Mouse (Mus musculus): ENCODE data around the gene Gm3336. TPM values are rescaled to one million over a fixed set of nuclear protein-coding genes. Genes with fewer than 3 reads are reported as not detected.

Gm3336 gene
- total RNA-seq, 4 experiments from 2014 or later: not detected

DNA sequence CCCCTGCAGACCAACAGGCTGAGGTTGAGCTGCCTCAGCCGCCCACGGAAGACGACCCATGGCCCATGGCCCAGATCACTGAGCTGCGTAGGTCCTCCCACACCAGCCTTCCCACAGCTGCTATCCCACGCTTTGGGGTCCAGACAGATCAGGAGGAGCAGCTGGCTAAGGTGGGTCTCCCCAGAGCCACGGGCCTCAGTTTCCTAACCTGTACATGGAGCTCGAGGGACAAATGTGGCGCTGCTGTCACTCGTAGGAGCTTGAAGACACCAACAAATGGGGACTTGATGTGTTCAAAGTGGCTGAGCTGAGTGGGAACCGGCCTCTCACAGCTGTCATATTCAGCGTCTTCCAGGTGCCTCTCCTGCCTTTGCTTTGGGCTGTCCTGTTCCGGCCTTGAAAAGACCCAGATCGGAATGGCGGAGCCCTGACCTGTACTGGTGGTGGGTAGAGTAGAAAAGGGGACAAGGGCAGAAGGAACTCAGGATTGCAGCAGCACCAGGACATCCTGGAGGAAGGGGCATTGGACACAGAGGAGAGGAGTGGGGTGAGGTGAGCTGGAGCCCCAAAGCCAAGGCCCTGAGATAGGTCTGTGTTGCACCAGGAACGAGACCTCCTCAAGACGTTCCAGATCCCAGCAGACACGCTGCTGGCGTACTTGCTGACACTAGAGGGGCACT is 29.0 kb downstream of the Gm3336 start:
- DNase-seq (ENCODE audit: low spot score): no peak

- DNase-seq (ENCODE audit: low spot score): no peak
These were observed 30.1 kb downstream of the Gm3336 start for GRCm38 (mm10) chr8:70748246-70749096.

DNA sequence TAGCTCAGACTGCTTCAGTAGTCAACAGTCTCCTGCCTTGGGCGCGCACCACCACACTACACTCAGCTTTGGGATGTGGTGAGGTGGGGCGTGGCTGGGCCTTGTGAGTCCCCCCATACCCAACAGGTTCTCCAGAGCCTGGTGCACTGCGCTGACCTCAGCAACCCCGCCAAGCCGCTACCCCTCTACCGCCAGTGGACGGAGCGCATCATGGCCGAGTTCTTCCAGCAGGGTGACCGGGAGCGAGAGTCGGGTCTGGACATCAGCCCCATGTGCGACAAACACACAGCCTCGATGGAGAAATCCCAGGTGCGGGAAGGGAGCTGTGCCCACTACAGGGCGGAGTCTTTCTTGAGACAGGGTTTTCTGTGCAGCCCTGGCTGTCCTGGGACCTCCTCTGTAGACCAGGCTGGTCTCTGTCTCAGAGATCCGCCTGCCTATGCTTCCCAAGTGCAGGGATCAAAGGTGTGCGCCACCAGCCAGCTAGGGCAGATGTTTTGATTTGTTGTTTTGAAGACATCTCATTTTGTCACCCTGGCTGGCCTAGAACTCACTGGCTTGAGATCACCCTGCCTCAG is 30.8 kb downstream of the Gm3336 start:
- no peak for DNase-seq (ENCODE audit: low spot score)

GRCm38 (mm10) chr8:70750128-70750680 is 31.9 kb downstream of the Gm3336 start:
- no peak for DNase-seq (ENCODE audit: low spot score)

DNA sequence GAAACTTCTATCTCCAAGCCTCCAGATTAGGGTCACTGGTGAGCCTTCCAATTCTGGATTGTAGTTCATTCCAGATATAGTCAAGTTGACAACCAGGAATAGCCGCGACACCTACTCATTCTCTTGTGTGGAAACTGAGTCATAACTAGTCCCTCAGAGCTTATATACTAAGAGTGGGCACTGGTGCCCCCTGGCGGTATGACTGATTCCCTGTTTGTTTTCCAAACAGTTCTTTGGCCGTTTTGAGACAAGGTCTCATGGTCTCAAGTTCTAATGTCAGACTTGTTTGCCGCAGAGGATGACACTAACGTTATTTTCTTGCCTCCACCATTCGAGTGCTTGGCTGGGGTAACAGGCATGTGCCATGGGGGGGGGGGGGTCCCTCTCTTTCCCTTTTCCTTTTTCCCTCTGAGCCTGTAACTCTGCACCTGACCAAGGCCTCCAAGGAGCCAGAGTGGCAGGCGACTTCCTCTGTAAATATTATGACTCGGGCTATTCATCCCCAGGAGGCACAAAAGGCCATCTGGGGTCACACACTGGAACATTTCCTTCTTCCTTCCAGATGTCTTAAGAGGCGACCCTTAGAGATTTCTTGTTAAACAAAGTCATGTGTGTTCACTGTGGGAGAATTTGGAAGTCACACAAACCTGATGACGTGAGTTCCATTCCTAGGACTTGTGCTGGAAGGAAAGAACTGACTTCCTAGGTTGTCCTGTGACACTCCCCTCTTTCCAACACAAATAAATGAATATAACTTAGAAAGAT is 33.8 kb downstream of the Gm3336 start:
- peak; percentile 94 for DNase-seq (ENCODE audit: low spot score)

- DNase-seq (ENCODE audit: low spot score): peak; percentile 95
These were observed 34.8 kb downstream of the Gm3336 start for GRCm38 (mm10) chr8:70753151-70753550.

GRCm38 (mm10) chr8:70754043-70754870 is 35.9 kb downstream of the Gm3336 start, which contains the start of gene Rab3a:
Gene Rab3a (plus strand): TSS chr8:70754679.
- DNase-seq (ENCODE audit: low spot score): peak; percentile 98

DNA sequence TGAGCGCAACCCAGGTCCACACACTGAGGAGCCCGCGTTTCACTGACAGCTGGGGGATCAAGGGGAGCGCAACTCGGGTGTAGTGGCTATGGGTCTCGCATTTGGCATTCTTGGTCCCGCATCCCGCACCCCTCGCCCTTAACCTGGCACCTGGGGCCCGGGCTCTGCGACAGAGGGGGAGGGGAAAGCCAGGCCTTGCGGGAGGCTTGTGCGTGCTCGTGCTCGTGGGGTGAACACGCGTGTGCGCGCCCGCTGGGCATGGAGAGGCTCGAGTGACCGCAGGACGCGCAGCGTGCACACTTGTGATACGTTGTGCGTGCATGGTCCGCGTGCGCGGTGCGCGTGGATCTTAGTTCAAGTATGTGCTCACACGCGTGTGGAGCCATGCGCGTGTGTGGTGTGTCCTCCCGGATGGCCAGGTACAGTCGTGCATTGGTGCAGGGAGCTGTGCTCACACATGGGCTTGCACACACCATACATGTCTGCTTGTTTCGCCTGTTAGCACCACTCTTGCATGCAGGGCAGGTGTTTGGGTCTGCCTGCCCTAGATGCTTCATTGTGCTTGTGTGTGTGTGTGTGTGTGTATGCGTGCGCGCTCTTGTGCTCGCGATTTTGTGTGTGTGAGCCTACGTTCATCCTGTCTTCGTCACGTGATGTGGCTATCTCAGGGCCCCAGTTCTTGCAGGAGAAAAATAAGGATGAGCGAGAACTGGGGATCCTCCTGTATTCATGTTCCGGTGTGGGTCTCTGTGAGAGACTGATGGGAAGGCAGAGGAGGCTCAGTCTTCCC is 36.7 kb downstream of the Gm3336 start:
- DNase-seq (ENCODE audit: low spot score): no peak

DNA sequence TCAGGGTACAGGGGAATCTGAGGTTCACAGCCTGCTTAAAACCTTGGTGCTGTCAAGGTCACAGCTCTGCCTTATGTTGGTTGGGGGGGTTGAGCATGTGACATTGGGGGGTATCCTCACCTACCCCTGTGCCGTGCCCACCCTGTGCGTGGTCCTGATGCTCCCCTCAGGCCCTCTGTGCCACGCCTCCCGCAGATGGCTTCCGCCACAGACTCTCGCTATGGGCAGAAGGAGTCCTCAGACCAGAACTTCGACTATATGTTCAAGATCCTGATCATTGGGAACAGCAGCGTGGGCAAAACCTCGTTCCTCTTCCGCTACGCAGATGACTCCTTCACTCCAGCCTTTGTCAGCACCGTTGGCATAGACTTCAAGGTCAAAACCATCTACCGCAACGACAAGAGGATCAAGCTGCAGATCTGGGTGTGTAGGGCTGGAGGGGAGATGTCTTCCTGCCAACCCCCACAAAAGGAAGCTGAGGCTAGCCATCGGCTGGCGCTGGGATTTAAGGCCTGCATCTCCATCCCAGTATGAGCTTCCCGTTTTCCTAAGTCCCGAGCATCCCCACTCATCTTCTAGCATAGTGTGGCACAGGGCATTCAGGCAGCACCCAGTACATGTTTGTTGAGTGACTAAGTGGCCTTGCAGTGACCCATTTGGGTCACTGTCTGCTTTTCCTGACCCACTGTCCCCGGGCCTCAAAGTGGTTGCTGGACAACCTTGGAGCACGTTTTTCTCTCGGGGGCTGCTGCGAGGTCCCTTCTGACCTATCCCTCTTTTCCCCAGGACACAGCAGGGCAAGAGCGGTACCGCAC is 37.5 kb downstream of the Gm3336 start:
- no peak for DNase-seq (ENCODE audit: low spot score)

DNA sequence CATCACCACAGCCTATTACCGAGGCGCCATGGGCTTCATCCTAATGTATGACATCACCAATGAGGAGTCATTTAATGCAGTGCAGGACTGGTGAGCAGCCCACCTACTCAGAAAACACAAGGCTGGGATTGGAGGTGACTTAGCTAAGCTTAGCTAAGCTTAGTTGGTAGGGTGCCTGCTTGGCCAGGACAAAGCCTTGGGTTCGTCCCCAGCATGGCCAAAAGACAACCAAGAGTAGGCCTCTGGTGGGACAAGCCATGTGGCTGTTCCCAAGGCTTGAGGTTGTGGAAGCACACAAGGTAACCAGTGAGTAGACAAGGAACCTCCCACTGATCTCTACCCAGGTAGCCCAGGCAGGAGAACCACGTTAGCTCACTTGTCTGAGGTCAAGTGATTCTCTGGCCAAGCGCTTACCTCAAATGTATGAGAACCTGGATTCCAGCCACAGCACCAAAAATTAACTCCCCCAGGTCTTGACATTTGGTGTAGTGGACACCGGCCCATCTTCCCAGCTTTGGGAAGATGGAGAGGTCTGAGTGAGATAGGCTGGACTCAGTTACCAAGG is 38.2 kb downstream of the Gm3336 start:
- DNase-seq (ENCODE audit: low spot score): no peak

- DNase-seq (ENCODE audit: low spot score): no peak
These were observed 39.4 kb downstream of the Gm3336 start for GRCm38 (mm10) chr8:70757523-70758307.

- DNase-seq (ENCODE audit: low spot score): no peak
These were observed 39.9 kb downstream of the Gm3336 start for GRCm38 (mm10) chr8:70758308-70758615.

GRCm38 (mm10) chr8:70758616-70759561 is 40.5 kb downstream of the Gm3336 start:
- no peak for DNase-seq (ENCODE audit: low spot score)

GRCm38 (mm10) chr8:70760350-70760749 is 42.0 kb downstream of the Gm3336 start:
- no peak for DNase-seq (ENCODE audit: low spot score)

GRCm38 (mm10) chr8:70760775-70761406 is 42.5 kb downstream of the Gm3336 start, which contains the start of gene Mpv17l2:
Gene Mpv17l2 (minus strand): TSS chr8:70760946.
- DNase-seq (ENCODE audit: low spot score): peak; percentile 97

DNA sequence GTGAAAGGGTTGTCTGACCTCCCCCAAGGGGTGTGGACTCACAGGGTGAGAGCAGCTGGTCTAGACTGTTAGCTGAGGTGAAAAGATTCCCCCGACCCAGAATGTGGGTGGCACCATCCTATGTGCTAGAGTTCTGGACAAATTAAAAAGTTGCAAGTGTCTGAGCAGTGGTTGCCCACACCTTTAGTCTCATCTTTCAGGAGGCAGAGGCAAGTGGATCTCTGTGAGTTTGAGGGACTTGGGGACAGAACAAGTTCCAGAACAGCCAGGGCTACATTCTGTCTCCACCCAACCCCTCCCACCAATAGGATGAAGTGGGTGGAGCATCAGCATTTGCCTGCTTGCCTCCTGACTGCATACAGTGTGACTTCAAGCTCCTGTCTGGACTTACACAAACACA is 43.8 kb downstream of the Gm3336 start:
- DNase-seq (ENCODE audit: low spot score): no peak

Data from heart, adult 8-10 months (tissue).